Mouse (Mus musculus) neural tube, embryonic 14.5 days (tissue): ENCODE results near the gene Foxo3. TPM values are rescaled to one million over a fixed set of nuclear protein-coding genes. Genes with fewer than 3 reads are reported as not detected.

Experiments
- ATAC-seq: fragments of 200-750 bp; cut with Nextera tagmentation; 2 replicates; pipeline ENCODE4 v1.8.0; 2017; ENCODE audit warnings: low read depth, mild to moderate bottlenecking, moderate TSS enrichment, moderate library complexity
- H3K27ac ChIP-seq: fragments of 300-500 bp; sonication (generic); 2 replicates; pipeline ENCODE4 v1.5.1; 2014; ENCODE audit warnings: low read depth, mild to moderate bottlenecking, control low read depth, low read length, moderate library complexity, mixed read lengths
- H3K27me3 ChIP-seq: fragments of 300-500 bp; sonication (generic); 2 replicates; pipeline ENCODE4 v1.6.1; 2014; ENCODE audit warnings: low read length; ENCODE audit not compliant: control insufficient read depth, insufficient read depth
- H3K36me3 ChIP-seq: fragments of 300-500 bp; sonication (generic); 2 replicates; pipeline ENCODE4 v1.6.1; 2014; ENCODE audit warnings: low read length, mixed read lengths; ENCODE audit not compliant: control insufficient read depth, insufficient read depth
- H3K4me1 ChIP-seq: fragments of 300-500 bp; sonication (generic); 2 replicates; pipeline ENCODE4 v1.6.1; 2014; ENCODE audit warnings: low read length; ENCODE audit not compliant: control insufficient read depth, insufficient read depth
- H3K4me2 ChIP-seq: fragments of 300-500 bp; sonication (generic); 2 replicates; pipeline ENCODE4 v1.6.1; 2014; ENCODE audit warnings: mild to moderate bottlenecking, low read depth, low read length, control low read depth
- H3K4me3 ChIP-seq: fragments of 300-500 bp; sonication (generic); 2 replicates; pipeline ENCODE4 v1.5.1; 2014; ENCODE audit warnings: low read depth, low read length, control low read depth, mixed read lengths
- H3K9ac ChIP-seq: fragments of 300-500 bp; sonication (generic); replicated peaks from 2 replicates; pipeline ENCODE4 v1.6.1; 2014; ENCODE audit warnings: low read depth, mild to moderate bottlenecking, control low read depth, low read length, mixed read lengths
- H3K9me3 ChIP-seq: fragments of 300-500 bp; sonication (generic); 2 replicates; pipeline ENCODE4 v1.6.1; 2016; ENCODE audit warnings: low read length; ENCODE audit not compliant: control insufficient read depth
- WGBS: fragments of 180-500 bp; shearing (Covaris S2); extraction: QIAGEN DNeasy Blood & Tissue Kit; methylation state at CpG from one replicate; pipeline ENCODE4 v1.1.7; 2014; 5-methylcytosine and 5-hydroxymethylcytosine counted together
- polyA plus RNA-seq: library from polyadenylated mRNA; unstranded; fragments of >200 nt; fragmentation: Nextera tagmentation; extraction: Ambion mirVana; gene quantifications from 2 replicates; pipeline ENCODE4 v1.2.1, GENCODE M21; 2014

Foxo3 gene
- polyA plus RNA-seq, result 6.1 and 6.6 TPM in 2 replicates

GRCm38 (mm10) chr10:42276507-42277345 lies at the start of gene Foxo3:
TSS of gene Foxo3 (minus strand) at chr10:42276755.
- Histone ChIP-seq H3K27me3 (no peaks in the 10 kb centered on the region; the same call in 1 of the 2 replicates), H3K9ac (peak within 1 kb of the TSS; percentile 78), H3K27ac (peak within 1 kb of the TSS; percentile 97), H3K9me3 (no peaks in the 10 kb centered on the region), H3K4me3 (peak within 1 kb of the TSS; percentile 87), H3K36me3 (no peaks in the 10 kb centered on the region), H3K4me2 (peak within 1 kb of the TSS; percentile 97), H3K4me1 (peaks cover 24% of the 10 kb centered on the region)
- peak; percentile 77 for ATAC-seq
- under 1% methylated on average over 57 of the region's 88 CpGs for WGBS

GRCm38 (mm10) chr10:42325305-42325704 lies 48.8 kb upstream of the Foxo3 start:
- no peak for ATAC-seq
- no peak overlapping the region for H3K27ac ChIP-seq
- H3K4me3 ChIP-seq, result no peak overlapping the region
- no peak overlapping the region for H3K4me2 ChIP-seq
- no peaks in the 10 kb centered on the region for H3K4me1 ChIP-seq
- no peaks in the 10 kb centered on the region for H3K9me3 ChIP-seq
- no peak overlapping the region for H3K9ac ChIP-seq
- 90% methylated on average over 10 of the region's 10 CpGs for WGBS
- no peaks in the 10 kb centered on the region for H3K27me3 ChIP-seq
- H3K36me3 ChIP-seq, result no peaks in the 10 kb centered on the region

GRCm38 (mm10) chr10:42323978-42324377 lies 47.4 kb upstream of the Foxo3 start:
- H3K27me3 ChIP-seq, result no peaks in the 10 kb centered on the region
- H3K36me3 ChIP-seq, result no peaks in the 10 kb centered on the region
- no peak overlapping the region for H3K4me3 ChIP-seq
- no peak overlapping the region for H3K27ac ChIP-seq
- no peaks in the 10 kb centered on the region for H3K9me3 ChIP-seq
- H3K4me2 ChIP-seq, result no peak overlapping the region
- H3K4me1 ChIP-seq, result no peaks in the 10 kb centered on the region
- ATAC-seq, result no peak
- H3K9ac ChIP-seq, result no peak overlapping the region

- Histone ChIP-seq H3K27me3 (no peaks in the 10 kb centered on the region), H3K4me1 (no peaks in the 10 kb centered on the region), H3K36me3 (no peaks in the 10 kb centered on the region), H3K4me2 (no peak overlapping the region), H3K9me3 (no peaks in the 10 kb centered on the region), H3K4me3 (no peak overlapping the region), H3K27ac (no peak overlapping the region), H3K9ac (no peak overlapping the region)
- no peak for ATAC-seq
- 83% methylated on average over 22 of the region's 22 CpGs for WGBS
Measured at GRCm38 (mm10) chr10:42313222-42313786, 36.7 kb upstream of the Foxo3 start.

- Histone ChIP-seq H3K4me2 (no peak overlapping the region), H3K9ac (no peak overlapping the region), H3K36me3 (no peaks in the 10 kb centered on the region), H3K9me3 (no peaks in the 10 kb centered on the region), H3K4me1 (no peaks in the 10 kb centered on the region), H3K27me3 (no peaks in the 10 kb centered on the region), H3K27ac (no peak overlapping the region), H3K4me3 (no peak overlapping the region)
- no peak for ATAC-seq
- 68% methylated on average over 1 of the region's 1 CpGs for WGBS
Measured at GRCm38 (mm10) chr10:42312557-42312956, 36.0 kb upstream of the Foxo3 start.

- Histone ChIP-seq H3K9me3 (no peaks in the 10 kb centered on the region), H3K4me2 (peak overlapping the region; percentile 47), H3K4me1 (no peaks in the 10 kb centered on the region), H3K27me3 (no peaks in the 10 kb centered on the region), H3K27ac (no peak overlapping the region), H3K36me3 (no peaks in the 10 kb centered on the region), H3K9ac (no peak overlapping the region), H3K4me3 (0 out of 2 replicates have a peak overlapping the region, but pooled peaks have one; percentile 12)
- 0 out of 2 replicates have a peak, but pooled peaks have one; percentile 22 for ATAC-seq
- WGBS, result 28% methylated on average over 8 of the region's 8 CpGs
Measured at GRCm38 (mm10) chr10:42308687-42308987, 32.1 kb upstream of the Foxo3 start.

- no peaks in the 10 kb centered on the region for H3K9me3 ChIP-seq
- no peak overlapping the region for H3K27ac ChIP-seq
- H3K4me1 ChIP-seq, result no peaks in the 10 kb centered on the region
- 6% methylated on average over 20 of the region's 20 CpGs for WGBS
- H3K27me3 ChIP-seq, result no peaks in the 10 kb centered on the region
- H3K4me3 ChIP-seq, result 0 out of 2 replicates have a peak overlapping the region, but pooled peaks have one; percentile 12
- ATAC-seq, result peak; percentile 85
- no peak overlapping the region for H3K9ac ChIP-seq
- H3K4me2 ChIP-seq, result peak overlapping the region; percentile 47
- no peaks in the 10 kb centered on the region for H3K36me3 ChIP-seq
Measured at GRCm38 (mm10) chr10:42307980-42308686, 31.6 kb upstream of the Foxo3 start.

GRCm38 (mm10) chr10:42306422-42306821 lies 29.9 kb upstream of the Foxo3 start:
- Histone ChIP-seq H3K9ac (no peak overlapping the region), H3K4me1 (no peaks in the 10 kb centered on the region), H3K9me3 (no peaks in the 10 kb centered on the region), H3K27ac (no peak overlapping the region), H3K4me3 (no peak overlapping the region), H3K27me3 (no peaks in the 10 kb centered on the region), H3K36me3 (no peaks in the 10 kb centered on the region), H3K4me2 (no peak overlapping the region)
- ATAC-seq, result no peak
- WGBS, result 91% methylated on average over 8 of the region's 8 CpGs

- 74% methylated on average over 4 of the region's 4 CpGs for WGBS
- H3K27me3 ChIP-seq, result no peaks in the 10 kb centered on the region
- no peaks in the 10 kb centered on the region for H3K36me3 ChIP-seq
- H3K4me1 ChIP-seq, result no peaks in the 10 kb centered on the region
- H3K9me3 ChIP-seq, result no peaks in the 10 kb centered on the region
- no peak overlapping the region for H3K9ac ChIP-seq
- no peak overlapping the region for H3K27ac ChIP-seq
- H3K4me3 ChIP-seq, result no peak overlapping the region
- ATAC-seq, result no peak
- H3K4me2 ChIP-seq, result no peak overlapping the region
Measured at GRCm38 (mm10) chr10:42300805-42301204, 24.2 kb upstream of the Foxo3 start.
